Mouse (Mus musculus): ENCODE data around the gene Dip2a. TPM values are rescaled to one million over a fixed set of nuclear protein-coding genes. Genes with fewer than 3 reads are reported as not detected.

Gene Dip2a
- total and polyA plus RNA-seq, 3 experiments = 1.5 to 4.3 (median 2.8) TPM

- no peak for DNase-seq (ENCODE audit: low spot score)
- no peak overlapping the region for H3K4me3 ChIP-seq (ENCODE audit: low read depth, low read length)
- peaks cover 6% of the 10 kb centered on the region for H3K27me3 ChIP-seq (ENCODE audit: insufficient read depth, low read length)
- no peaks in the 10 kb centered on the region for H3K9me3 ChIP-seq (replicated peaks)
- H3K36me3 ChIP-seq (replicated peaks) = no peaks in the 10 kb centered on the region
- ATAC-seq (ENCODE audit: extremely low read depth, insufficient number of reproducible peaks, low FRiP score, poor library complexity, severe bottlenecking) = no peak
- TF ChIP-seq GATA1 (IDR thresholded peaks at IDR 0.05; ENCODE audit: borderline replicate concordance, low read length) (no peak), GATA2 (IDR thresholded peaks at IDR 0.05; ENCODE audit: borderline replicate concordance, low read depth, low read length) (no peak), TAL1 (conservative IDR thresholded peaks at IDR 0.05; ENCODE audit: low read depth, low read length) (no peak), CTCF (IDR thresholded peaks at IDR 0.05; ENCODE audit: low read depth, low read length) (no peak), POLR2AphosphoS5 (IDR thresholded peaks at IDR 0.05; ENCODE audit: insufficient replicate concordance, low read depth, low read length) (no peak)
- no peaks in the 10 kb centered on the region for H3K4me1 ChIP-seq (ENCODE audit: insufficient read depth, low read depth, low read length)
These were observed 119.1 kb downstream of the Dip2a start for GRCm38 (mm10) chr10:76225944-76226343.

- H3K36me3 ChIP-seq (replicated peaks) = no peaks in the 10 kb centered on the region
These were observed 126.9 kb downstream of the Dip2a start for GRCm38 (mm10) chr10:76218240-76218639.

GRCm38 (mm10) chr10:76217056-76217455 is 128.0 kb downstream of the Dip2a start:
- Histone ChIP-seq H3K9me3 (replicated peaks) (peaks cover 7% of the 10 kb centered on the region; the same call in 1 of the 2 replicates), H3K4me1 (ENCODE audit: insufficient read depth, low read depth, low read length) (no peaks in the 10 kb centered on the region), H3K27me3 (ENCODE audit: insufficient read depth, low read length) (peaks cover 2% of the 10 kb centered on the region; the same call in 1 of the 2 replicates), H3K4me3 (ENCODE audit: low read depth, low read length) (no peak overlapping the region), H3K36me3 (replicated peaks) (no peaks in the 10 kb centered on the region)
- TF ChIP-seq POLR2AphosphoS5 (IDR thresholded peaks at IDR 0.05; ENCODE audit: insufficient replicate concordance, low read depth, low read length) (peak; percentile 50; the same call in 1 of the 2 replicates), TAL1 (conservative IDR thresholded peaks at IDR 0.05; ENCODE audit: low read depth, low read length) (no peak)
- no peak for ATAC-seq (ENCODE audit: extremely low read depth, insufficient number of reproducible peaks, low FRiP score, poor library complexity, severe bottlenecking)
- DNase-seq (ENCODE audit: low spot score) = no peak

More at GRCm38 (mm10) chr10:76218240-76218639, 126.9 kb downstream of the Dip2a start:
- H3K27me3 ChIP-seq (ENCODE audit: insufficient read depth, low read length) = peaks cover 2% of the 10 kb centered on the region; the same call in 1 of the 2 replicates
- peaks cover 7% of the 10 kb centered on the region; the same call in 1 of the 2 replicates for H3K9me3 ChIP-seq (replicated peaks)
- no peak overlapping the region for H3K4me3 ChIP-seq (ENCODE audit: low read depth, low read length)
- no peak for TF ChIP-seq CTCF (IDR thresholded peaks at IDR 0.05; ENCODE audit: low read depth, low read length)
- TF ChIP-seq POLR2AphosphoS5 (IDR thresholded peaks at IDR 0.05; ENCODE audit: insufficient replicate concordance, low read depth, low read length) = no peak
- no peak for TF ChIP-seq GATA2 (IDR thresholded peaks at IDR 0.05; ENCODE audit: borderline replicate concordance, low read depth, low read length)
- TF ChIP-seq TAL1 (conservative IDR thresholded peaks at IDR 0.05; ENCODE audit: low read depth, low read length) = no peak
- no peak for TF ChIP-seq GATA1 (IDR thresholded peaks at IDR 0.05; ENCODE audit: borderline replicate concordance, low read length)
- ATAC-seq (ENCODE audit: extremely low read depth, insufficient number of reproducible peaks, low FRiP score, poor library complexity, severe bottlenecking) (no peak), DNase-seq (ENCODE audit: low spot score) (no peak)
- H3K4me1 ChIP-seq (ENCODE audit: insufficient read depth, low read depth, low read length) = no peaks in the 10 kb centered on the region

- Histone ChIP-seq H3K4me1 (ENCODE audit: insufficient read depth, low read depth, low read length) (no peaks in the 10 kb centered on the region), H3K9me3 (replicated peaks) (peaks cover 7% of the 10 kb centered on the region; the same call in 1 of the 2 replicates), H3K4me3 (ENCODE audit: low read depth, low read length) (no peak overlapping the region), H3K36me3 (replicated peaks) (no peaks in the 10 kb centered on the region), H3K27me3 (ENCODE audit: insufficient read depth, low read length) (no peaks in the 10 kb centered on the region; the same call in 1 of the 2 replicates)
- TF ChIP-seq CTCF (IDR thresholded peaks at IDR 0.05; ENCODE audit: low read depth, low read length) = no peak
- TF ChIP-seq POLR2AphosphoS5 (IDR thresholded peaks at IDR 0.05; ENCODE audit: insufficient replicate concordance, low read depth, low read length) = no peak
- no peak for TF ChIP-seq TAL1 (conservative IDR thresholded peaks at IDR 0.05; ENCODE audit: low read depth, low read length)
- TF ChIP-seq GATA2 (IDR thresholded peaks at IDR 0.05; ENCODE audit: borderline replicate concordance, low read depth, low read length) = no peak
- no peak for TF ChIP-seq GATA1 (IDR thresholded peaks at IDR 0.05; ENCODE audit: borderline replicate concordance, low read length)
- no peak for DNase-seq (ENCODE audit: low spot score)
- no peak for ATAC-seq (ENCODE audit: extremely low read depth, insufficient number of reproducible peaks, low FRiP score, poor library complexity, severe bottlenecking)
These were observed 130.9 kb downstream of the Dip2a start for GRCm38 (mm10) chr10:76214161-76214560.

GRCm38 (mm10) chr10:76212121-76212520 is 133.0 kb downstream of the Dip2a start:
- Histone ChIP-seq H3K4me3 (ENCODE audit: low read depth, low read length) (no peak overlapping the region), H3K4me1 (ENCODE audit: insufficient read depth, low read depth, low read length) (no peaks in the 10 kb centered on the region), H3K9me3 (replicated peaks) (peaks cover 7% of the 10 kb centered on the region; the same call in 1 of the 2 replicates), H3K27me3 (ENCODE audit: insufficient read depth, low read length) (no peaks in the 10 kb centered on the region; the same call in 1 of the 2 replicates), H3K36me3 (replicated peaks) (no peaks in the 10 kb centered on the region)
- no peak for ATAC-seq (ENCODE audit: extremely low read depth, insufficient number of reproducible peaks, low FRiP score, poor library complexity, severe bottlenecking)
- TF ChIP-seq CTCF (IDR thresholded peaks at IDR 0.05; ENCODE audit: low read depth, low read length) (no peak), TAL1 (conservative IDR thresholded peaks at IDR 0.05; ENCODE audit: low read depth, low read length) (no peak), GATA2 (IDR thresholded peaks at IDR 0.05; ENCODE audit: borderline replicate concordance, low read depth, low read length) (no peak), POLR2AphosphoS5 (IDR thresholded peaks at IDR 0.05; ENCODE audit: insufficient replicate concordance, low read depth, low read length) (no peak), GATA1 (IDR thresholded peaks at IDR 0.05; ENCODE audit: borderline replicate concordance, low read length) (no peak)
- DNase-seq (ENCODE audit: low spot score) = no peak

- ATAC-seq (ENCODE audit: extremely low read depth, insufficient number of reproducible peaks, low FRiP score, poor library complexity, severe bottlenecking) = no peak
- Histone ChIP-seq H3K4me1 (ENCODE audit: insufficient read depth, low read depth, low read length) (no peaks in the 10 kb centered on the region), H3K36me3 (replicated peaks) (no peaks in the 10 kb centered on the region)
These were observed 134.3 kb downstream of the Dip2a start for GRCm38 (mm10) chr10:76210806-76211205.

More at GRCm38 (mm10) chr10:76210806-76211205, 134.3 kb downstream of the Dip2a start:
- Histone ChIP-seq H3K4me3 (ENCODE audit: low read depth, low read length) (no peak overlapping the region), H3K9me3 (replicated peaks) (peaks cover 7% of the 10 kb centered on the region; the same call in 1 of the 2 replicates), H3K27me3 (ENCODE audit: insufficient read depth, low read length) (no peaks in the 10 kb centered on the region; the same call in 1 of the 2 replicates)
- DNase-seq (ENCODE audit: low spot score) = no peak
- no peak for TF ChIP-seq POLR2AphosphoS5 (IDR thresholded peaks at IDR 0.05; ENCODE audit: insufficient replicate concordance, low read depth, low read length)
- no peak for TF ChIP-seq CTCF (IDR thresholded peaks at IDR 0.05; ENCODE audit: low read depth, low read length)
- no peak for TF ChIP-seq GATA2 (IDR thresholded peaks at IDR 0.05; ENCODE audit: borderline replicate concordance, low read depth, low read length)
- no peak for TF ChIP-seq TAL1 (conservative IDR thresholded peaks at IDR 0.05; ENCODE audit: low read depth, low read length)
- no peak for TF ChIP-seq GATA1 (IDR thresholded peaks at IDR 0.05; ENCODE audit: borderline replicate concordance, low read length)

Other genes starting within 250 kb of the Dip2a start
- not detected in 2 replicates for gene Slc5a4b, start 234.3 kb downstream of the Dip2a start, total RNA-seq (2014; fragmentation: Nextera tagmentation)
- not detected in 2 replicates for gene Slc5a4b, start 234.3 kb downstream of the Dip2a start, total RNA-seq (2017)
- gene Slc5a4b, start 234.3 kb downstream of the Dip2a start, polyA plus RNA-seq (2012) = not detected in 2 replicates
- not detected in 2 replicates for gene Slc5a4a, start 197.8 kb downstream of the Dip2a start, total RNA-seq (2014; fragmentation: Nextera tagmentation)
- not detected in 2 replicates for gene Slc5a4a, start 197.8 kb downstream of the Dip2a start, total RNA-seq (2017)
- gene Slc5a4a, start 197.8 kb downstream of the Dip2a start, polyA plus RNA-seq (2012) = not detected in 2 replicates
- gene Prmt2, start 107.4 kb downstream of the Dip2a start, total RNA-seq (2014; fragmentation: Nextera tagmentation) = 2.1 and 2.2 TPM in 2 replicates
- gene Prmt2, start 107.4 kb downstream of the Dip2a start, total RNA-seq (2017) = 2.9 and 4.1 TPM in 2 replicates
- gene Prmt2, start 107.4 kb downstream of the Dip2a start, polyA plus RNA-seq (2012) = 1.0 and 1.4 TPM in 2 replicates
- not detected in 2 replicates for gene S100b, start 91.4 kb downstream of the Dip2a start, total RNA-seq (2014; fragmentation: Nextera tagmentation)
- 0.12 TPM in 1 of 2 replicates, not detected in the other for gene S100b, start 91.4 kb downstream of the Dip2a start, total RNA-seq (2017)
- gene S100b, start 91.4 kb downstream of the Dip2a start, polyA plus RNA-seq (2012) = not detected in 2 replicates
- 11.7 TPM in 1 of 2 replicates, not detected in the other for gene AC141477.1, start 95.2 kb upstream of the Dip2a start, total RNA-seq (2014; fragmentation: Nextera tagmentation)
- 7.6 TPM in 1 of 2 replicates, not detected in the other for gene AC141477.1, start 95.2 kb upstream of the Dip2a start, total RNA-seq (2017)
- gene AC141477.1, start 95.2 kb upstream of the Dip2a start, polyA plus RNA-seq (2012) = not detected in 2 replicates
- 61.9 and 64.3 TPM in 2 replicates for gene Pcnt, start 97.5 kb upstream of the Dip2a start, total RNA-seq (2014; fragmentation: Nextera tagmentation)
- gene Pcnt, start 97.5 kb upstream of the Dip2a start, total RNA-seq (2017) = 46.0 and 50.4 TPM in 2 replicates
- 61.9 and 72.1 TPM in 2 replicates for gene Pcnt, start 97.5 kb upstream of the Dip2a start, polyA plus RNA-seq (2012)
- gene 2610028H24Rik, start 103.8 kb upstream of the Dip2a start, total RNA-seq (2014; fragmentation: Nextera tagmentation) = not detected in 2 replicates
- gene 2610028H24Rik, start 103.8 kb upstream of the Dip2a start, total RNA-seq (2017) = 0.11 TPM in 1 of 2 replicates, not detected in the other
- not detected in 2 replicates for gene 2610028H24Rik, start 103.8 kb upstream of the Dip2a start, polyA plus RNA-seq (2012)
- gene Mcm3ap, start 123.6 kb upstream of the Dip2a start, total RNA-seq (2014; fragmentation: Nextera tagmentation) = 34.2 and 44.1 TPM in 2 replicates
- 59.3 and 65.9 TPM in 2 replicates for gene Mcm3ap, start 123.6 kb upstream of the Dip2a start, total RNA-seq (2017)
- gene Mcm3ap, start 123.6 kb upstream of the Dip2a start, polyA plus RNA-seq (2012) = 30.5 and 35.4 TPM in 2 replicates
- gene Ybey, start 123.8 kb upstream of the Dip2a start, total RNA-seq (2014; fragmentation: Nextera tagmentation) = 6.1 and 8.8 TPM in 2 replicates
- 9.7 and 10.6 TPM in 2 replicates for gene Ybey, start 123.8 kb upstream of the Dip2a start, total RNA-seq (2017)
- gene Ybey, start 123.8 kb upstream of the Dip2a start, polyA plus RNA-seq (2012) = 1.6 and 2.3 TPM in 2 replicates
- gene Lss, start 186.3 kb upstream of the Dip2a start, total RNA-seq (2014; fragmentation: Nextera tagmentation) = 16.3 and 20.5 TPM in 2 replicates
- 64.1 and 66.0 TPM in 2 replicates for gene Lss, start 186.3 kb upstream of the Dip2a start, total RNA-seq (2017)
- 26.1 and 46.6 TPM in 2 replicates for gene Lss, start 186.3 kb upstream of the Dip2a start, polyA plus RNA-seq (2012)
- not detected in 2 replicates for gene Spatc1l, start 217.0 kb upstream of the Dip2a start, total RNA-seq (2014; fragmentation: Nextera tagmentation)
- 0.11 TPM in 1 of 2 replicates, not detected in the other for gene Spatc1l, start 217.0 kb upstream of the Dip2a start, total RNA-seq (2017)
- gene Spatc1l, start 217.0 kb upstream of the Dip2a start, polyA plus RNA-seq (2012) = not detected in 2 replicates
- gene Ftcd, start 230.4 kb upstream of the Dip2a start, total RNA-seq (2014; fragmentation: Nextera tagmentation) = not detected in 2 replicates
- 0.27 TPM in 1 of 2 replicates, not detected in the other for gene Ftcd, start 230.4 kb upstream of the Dip2a start, total RNA-seq (2017)
- gene Ftcd, start 230.4 kb upstream of the Dip2a start, polyA plus RNA-seq (2012) = not detected in 2 replicates